Mouse (Mus musculus): ENCODE results near the gene Nr3c2. TPM values are rescaled to one million over a fixed set of nuclear protein-coding genes. Genes with fewer than 3 reads are reported as not detected.

The Nr3c2 gene
- polyA plus RNA-seq, 1 experiment from 2014 or later, result 1.2 TPM

- H3K9ac ChIP-seq (replicated peaks), result no peak overlapping the region
- H3K27me3 ChIP-seq, result no peaks in the 10 kb centered on the region
- ATAC-seq, result no peak
- H3K4me2 ChIP-seq (replicated peaks), result no peak overlapping the region
- no peaks in the 10 kb centered on the region for H3K9me3 ChIP-seq
- H3K4me3 ChIP-seq (replicated peaks), result no peak overlapping the region
- H3K36me3 ChIP-seq, result no peaks in the 10 kb centered on the region
- WGBS, result 88% methylated on average over 2 of the region's 2 CpGs
- H3K4me1 ChIP-seq (replicated peaks), result no peaks in the 10 kb centered on the region
- no peak overlapping the region for H3K27ac ChIP-seq
Measured at GRCm38 (mm10) chr8:77100370-77100769, 201.1 kb downstream of the Nr3c2 start.

- ATAC-seq, result peak; percentile 53; the same call in 1 of the 2 replicates
- no peaks in the 10 kb centered on the region for H3K36me3 ChIP-seq
- H3K4me2 ChIP-seq (replicated peaks), result no peak overlapping the region
- no peak overlapping the region for H3K4me3 ChIP-seq (replicated peaks)
- H3K27me3 ChIP-seq, result no peaks in the 10 kb centered on the region
- no peaks in the 10 kb centered on the region for H3K9me3 ChIP-seq
- H3K9ac ChIP-seq (replicated peaks), result no peak overlapping the region
- H3K27ac ChIP-seq, result no peak overlapping the region
- H3K4me1 ChIP-seq (replicated peaks), result no peaks in the 10 kb centered on the region
- 96% methylated on average over 7 of the region's 7 CpGs for WGBS
Measured at GRCm38 (mm10) chr8:77102879-77103278, 203.6 kb downstream of the Nr3c2 start.

GRCm38 (mm10) chr8:77112719-77113118, 213.5 kb downstream of the Nr3c2 start:
- Histone ChIP-seq H3K4me3 (replicated peaks) (no peak overlapping the region), H3K27ac (no peak overlapping the region), H3K27me3 (no peaks in the 10 kb centered on the region), H3K9ac (replicated peaks) (no peak overlapping the region), H3K4me1 (replicated peaks) (no peaks in the 10 kb centered on the region), H3K36me3 (no peaks in the 10 kb centered on the region), H3K4me2 (replicated peaks) (no peak overlapping the region), H3K9me3 (no peaks in the 10 kb centered on the region)
- WGBS, result 91% methylated on average over 2 of the region's 2 CpGs
- no peak for ATAC-seq

- Histone ChIP-seq H3K4me2 (replicated peaks) (no peak overlapping the region), H3K9ac (replicated peaks) (no peak overlapping the region), H3K4me3 (replicated peaks) (no peak overlapping the region), H3K9me3 (no peaks in the 10 kb centered on the region), H3K27ac (no peak overlapping the region), H3K27me3 (no peaks in the 10 kb centered on the region), H3K4me1 (replicated peaks) (no peaks in the 10 kb centered on the region), H3K36me3 (no peaks in the 10 kb centered on the region)
- WGBS, result 88% methylated on average over 10 of the region's 10 CpGs
- ATAC-seq, result no peak
Measured at GRCm38 (mm10) chr8:77114769-77115168, 215.5 kb downstream of the Nr3c2 start.

GRCm38 (mm10) chr8:77116419-77117079, 217.3 kb downstream of the Nr3c2 start:
- 86% methylated on average over 7 of the region's 7 CpGs for WGBS
- no peaks in the 10 kb centered on the region for H3K4me1 ChIP-seq (replicated peaks)
- H3K9me3 ChIP-seq, result no peaks in the 10 kb centered on the region
- H3K9ac ChIP-seq (replicated peaks), result no peak overlapping the region
- no peak overlapping the region for H3K27ac ChIP-seq
- no peaks in the 10 kb centered on the region for H3K27me3 ChIP-seq
- H3K36me3 ChIP-seq, result no peaks in the 10 kb centered on the region
- ATAC-seq, result no peak
- H3K4me2 ChIP-seq (replicated peaks), result no peak overlapping the region
- H3K4me3 ChIP-seq (replicated peaks), result no peak overlapping the region

- Histone ChIP-seq H3K27ac (no peak overlapping the region), H3K9ac (replicated peaks) (no peak overlapping the region), H3K36me3 (no peaks in the 10 kb centered on the region), H3K4me2 (replicated peaks) (no peak overlapping the region), H3K27me3 (no peaks in the 10 kb centered on the region), H3K9me3 (no peaks in the 10 kb centered on the region), H3K4me3 (replicated peaks) (no peak overlapping the region), H3K4me1 (replicated peaks) (no peaks in the 10 kb centered on the region)
- WGBS, result 68% methylated on average over 10 of the region's 10 CpGs
- ATAC-seq, result no peak
Measured at GRCm38 (mm10) chr8:77120810-77121570, 221.7 kb downstream of the Nr3c2 start.

- no peak for ATAC-seq
- WGBS, result 44% methylated on average over 1 of the region's 1 CpGs
Measured at GRCm38 (mm10) chr8:77121571-77121890, 222.3 kb downstream of the Nr3c2 start.

GRCm38 (mm10) chr8:77122300-77122699, 223.1 kb downstream of the Nr3c2 start:
- no peak overlapping the region for H3K4me3 ChIP-seq (replicated peaks)
- H3K4me1 ChIP-seq (replicated peaks), result no peaks in the 10 kb centered on the region
- no peak overlapping the region for H3K27ac ChIP-seq
- H3K9ac ChIP-seq (replicated peaks), result no peak overlapping the region
- H3K36me3 ChIP-seq, result no peaks in the 10 kb centered on the region
- no peak for ATAC-seq
- 82% methylated on average over 5 of the region's 5 CpGs for WGBS
- H3K9me3 ChIP-seq, result no peaks in the 10 kb centered on the region
- H3K4me2 ChIP-seq (replicated peaks), result no peak overlapping the region
- no peaks in the 10 kb centered on the region for H3K27me3 ChIP-seq

More at GRCm38 (mm10) chr8:77121571-77121890, 222.3 kb downstream of the Nr3c2 start:
- Histone ChIP-seq H3K36me3 (no peaks in the 10 kb centered on the region), H3K9me3 (no peaks in the 10 kb centered on the region), H3K9ac (replicated peaks) (no peak overlapping the region), H3K27me3 (no peaks in the 10 kb centered on the region), H3K4me2 (replicated peaks) (no peak overlapping the region), H3K27ac (no peak overlapping the region), H3K4me3 (replicated peaks) (no peak overlapping the region), H3K4me1 (replicated peaks) (no peaks in the 10 kb centered on the region)

GRCm38 (mm10) chr8:77125777-77126176, 226.5 kb downstream of the Nr3c2 start:
- no peak for ATAC-seq
- Histone ChIP-seq H3K27me3 (no peaks in the 10 kb centered on the region), H3K9ac (replicated peaks) (no peak overlapping the region), H3K4me1 (replicated peaks) (no peaks in the 10 kb centered on the region), H3K4me2 (replicated peaks) (no peak overlapping the region), H3K36me3 (no peaks in the 10 kb centered on the region), H3K4me3 (replicated peaks) (no peak overlapping the region), H3K27ac (no peak overlapping the region), H3K9me3 (no peaks in the 10 kb centered on the region)
- WGBS, result 95% methylated on average over 7 of the region's 7 CpGs

GRCm38 (mm10) chr8:77128006-77128405, 228.8 kb downstream of the Nr3c2 start:
- Histone ChIP-seq H3K4me1 (replicated peaks) (no peaks in the 10 kb centered on the region), H3K27me3 (no peaks in the 10 kb centered on the region), H3K4me3 (replicated peaks) (no peak overlapping the region), H3K9ac (replicated peaks) (no peak overlapping the region), H3K4me2 (replicated peaks) (no peak overlapping the region), H3K27ac (no peak overlapping the region), H3K9me3 (no peaks in the 10 kb centered on the region), H3K36me3 (no peaks in the 10 kb centered on the region)
- 92% methylated on average over 4 of the region's 4 CpGs for WGBS
- no peak for ATAC-seq

- WGBS, result 30% methylated on average over 11 of the region's 11 CpGs
- Histone ChIP-seq H3K27me3 (no peaks in the 10 kb centered on the region), H3K9ac (replicated peaks) (no peak overlapping the region), H3K27ac (no peak overlapping the region), H3K4me2 (replicated peaks) (no peak overlapping the region), H3K4me1 (replicated peaks) (no peaks in the 10 kb centered on the region), H3K9me3 (no peaks in the 10 kb centered on the region), H3K4me3 (replicated peaks) (no peak overlapping the region), H3K36me3 (no peaks in the 10 kb centered on the region)
- ATAC-seq, result peak; percentile 34; the same call in 1 of the 2 replicates
Measured at GRCm38 (mm10) chr8:77132903-77133637, 233.8 kb downstream of the Nr3c2 start.

GRCm38 (mm10) chr8:77133797-77134385, 234.6 kb downstream of the Nr3c2 start:
- Histone ChIP-seq H3K4me2 (replicated peaks) (no peak overlapping the region), H3K4me3 (replicated peaks) (no peak overlapping the region), H3K4me1 (replicated peaks) (no peaks in the 10 kb centered on the region), H3K9ac (replicated peaks) (no peak overlapping the region), H3K9me3 (no peaks in the 10 kb centered on the region), H3K27me3 (no peaks in the 10 kb centered on the region), H3K27ac (no peak overlapping the region), H3K36me3 (no peaks in the 10 kb centered on the region)
- WGBS, result 77% methylated on average over 7 of the region's 7 CpGs
- ATAC-seq, result no peak
